Mouse (Mus musculus) heart, embryonic 12.5 days (tissue): ENCODE measurements around the gene Epor. TPM values are rescaled to one million over a fixed set of nuclear protein-coding genes. Genes with fewer than 3 reads are reported as not detected.
A peak's percentile ranks its signal among the peaks of the same experiment; 100 is the strongest.

Experiments used
- ATAC-seq: fragments of 200-750 bp; cut with Nextera tagmentation; 2 replicates; pipeline ENCODE4 v1.8.0; 2017; ENCODE audit warnings: moderate TSS enrichment, moderate library complexity; ENCODE audit not compliant: insufficient number of reproducible peaks, low FRiP score
- H3K27ac ChIP-seq: fragments of 300-500 bp; sonication (generic); 2 replicates; pipeline ENCODE4 v1.5.1; 2016; ENCODE audit warnings: mild to moderate bottlenecking, moderate library complexity; ENCODE audit not compliant: poor library complexity, severe bottlenecking
- H3K27me3 ChIP-seq: fragments of 300-500 bp; sonication (generic); replicated peaks from 2 replicates; pipeline ENCODE4 v1.6.1; 2016; ENCODE audit warnings: mild to moderate bottlenecking, moderate library complexity
- H3K36me3 ChIP-seq: fragments of 300-500 bp; sonication (generic); 2 replicates; pipeline ENCODE4 v1.6.1; 2016; ENCODE audit warnings: mild to moderate bottlenecking, moderate library complexity
- H3K4me1 ChIP-seq: fragments of 300-500 bp; sonication (generic); replicated peaks from 2 replicates; pipeline ENCODE4 v1.6.1; 2016; ENCODE audit warnings: mild to moderate bottlenecking
- H3K4me2 ChIP-seq: fragments of 300-500 bp; sonication (generic); 2 replicates; pipeline ENCODE4 v1.6.1; 2016; ENCODE audit warnings: mild to moderate bottlenecking, moderate library complexity
- H3K4me3 ChIP-seq: fragments of 300-500 bp; sonication (generic); 2 replicates; pipeline ENCODE4 v1.5.1; 2016; ENCODE audit warnings: mild to moderate bottlenecking
- H3K9ac ChIP-seq: fragments of 300-500 bp; sonication (generic); 2 replicates; pipeline ENCODE4 v1.6.1; 2016; ENCODE audit warnings: mild to moderate bottlenecking, moderate library complexity
- H3K9me3 ChIP-seq: fragments of 300-500 bp; sonication (generic); replicated peaks from 2 replicates; pipeline ENCODE4 v1.6.1; 2016; ENCODE audit warnings: mild to moderate bottlenecking, moderate library complexity
- WGBS: fragments of 180-500 bp; shearing (Covaris S2); methylation state at CpG from one replicate; pipeline ENCODE4 v1.1.7; 2016; 5-methylcytosine and 5-hydroxymethylcytosine counted together
- polyA plus RNA-seq: library from polyadenylated mRNA; unstranded; fragments of >200 nt; fragmentation: Nextera tagmentation; extraction: Ambion mirVana; gene quantifications from 2 replicates; pipeline ENCODE4 v1.2.1, GENCODE M21; 2016

Epor gene
- polyA plus RNA-seq, 1 experiment from 2014 or later: 12.0 TPM

- 83% methylated on average over 3 of the region's 3 CpGs for WGBS
- H3K36me3 ChIP-seq: no peaks in the 10 kb centered on the region; the same call in 1 of the 2 replicates
- no peak overlapping the region for H3K4me3 ChIP-seq
- no peaks in the 10 kb centered on the region for H3K27me3 ChIP-seq
- H3K27ac ChIP-seq: peak overlapping the region; percentile 6; the same call in 1 of the 2 replicates
- ATAC-seq: no peak
- H3K9ac ChIP-seq: no peak overlapping the region
- H3K9me3 ChIP-seq: no peaks in the 10 kb centered on the region
- no peak overlapping the region for H3K4me2 ChIP-seq
- peaks cover 36% of the 10 kb centered on the region for H3K4me1 ChIP-seq
Measured at GRCm38 (mm10) chr9:21925034-21925433, 38.3 kb downstream of the Epor start.

- Histone ChIP-seq H3K4me3 (no peak overlapping the region), H3K27ac (peak overlapping the region; percentile 91), H3K36me3 (no peaks in the 10 kb centered on the region; the same call in 1 of the 2 replicates), H3K4me1 (peaks cover 36% of the 10 kb centered on the region), H3K27me3 (no peaks in the 10 kb centered on the region), H3K4me2 (no peak overlapping the region), H3K9me3 (no peaks in the 10 kb centered on the region), H3K9ac (no peak overlapping the region)
- 26% methylated on average over 6 of the region's 6 CpGs for WGBS
- ATAC-seq: peak; percentile 84
Measured at GRCm38 (mm10) chr9:21924099-21924493, 39.2 kb downstream of the Epor start.

GRCm38 (mm10) chr9:21923490-21924098 lies 39.7 kb downstream of the Epor start:
- Histone ChIP-seq H3K4me2 (no peak overlapping the region), H3K9ac (no peak overlapping the region), H3K9me3 (no peaks in the 10 kb centered on the region), H3K36me3 (no peaks in the 10 kb centered on the region; the same call in 1 of the 2 replicates), H3K27ac (peak overlapping the region; percentile 91), H3K4me1 (peaks cover 36% of the 10 kb centered on the region), H3K4me3 (no peak overlapping the region), H3K27me3 (no peaks in the 10 kb centered on the region)
- no peak for ATAC-seq
- WGBS: 25% methylated on average over 3 of the region's 3 CpGs

GRCm38 (mm10) chr9:21923036-21923435 lies 40.3 kb downstream of the Epor start:
- H3K4me1 ChIP-seq: peaks cover 36% of the 10 kb centered on the region
- H3K27ac ChIP-seq: peak overlapping the region; percentile 91; the same call in 1 of the 2 replicates
- H3K9ac ChIP-seq: no peak overlapping the region
- no peaks in the 10 kb centered on the region for H3K27me3 ChIP-seq
- no peaks in the 10 kb centered on the region for H3K9me3 ChIP-seq
- no peak overlapping the region for H3K4me3 ChIP-seq
- ATAC-seq: no peak
- H3K4me2 ChIP-seq: no peak overlapping the region
- 90% methylated on average over 4 of the region's 4 CpGs for WGBS
- H3K36me3 ChIP-seq: no peaks in the 10 kb centered on the region; the same call in 1 of the 2 replicates

GRCm38 (mm10) chr9:21918692-21919384 lies 44.5 kb downstream of the Epor start:
- 0 out of 2 replicates have a peak, but pooled peaks cover 2% of the 10 kb centered on the region for H3K36me3 ChIP-seq
- peak overlapping the region; percentile 72 for H3K4me3 ChIP-seq
- 24% methylated on average over 5 of the region's 5 CpGs for WGBS

GRCm38 (mm10) chr9:21918035-21918592 lies 45.2 kb downstream of the Epor start, which contains the start of gene Rab3d:
Gene Rab3d, minus strand, starts transcription at chr9:21918192.
- WGBS: under 1% methylated on average over 36 of the region's 36 CpGs
- H3K9me3 ChIP-seq: no peaks in the 10 kb centered on the region
- H3K27me3 ChIP-seq: peaks cover 18% of the 10 kb centered on the region
- H3K27ac ChIP-seq: no peak within 1 kb of the TSS
- peak within 1 kb of the TSS; percentile 99 for H3K4me2 ChIP-seq
- H3K36me3 ChIP-seq: 0 out of 2 replicates have a peak, but pooled peaks cover 2% of the 10 kb centered on the region
- peak within 1 kb of the TSS; percentile 79 for H3K9ac ChIP-seq
- H3K4me3 ChIP-seq: peak within 1 kb of the TSS; percentile 72
- peaks cover 4% of the 10 kb centered on the region for H3K4me1 ChIP-seq
- peak; percentile 94 for ATAC-seq

More at GRCm38 (mm10) chr9:21918692-21919384, 44.5 kb downstream of the Epor start:
- H3K27ac ChIP-seq: no peak overlapping the region
- H3K27me3 ChIP-seq: peaks cover 18% of the 10 kb centered on the region
- ATAC-seq: no peak
- peaks cover 11% of the 10 kb centered on the region for H3K4me1 ChIP-seq
- no peaks in the 10 kb centered on the region for H3K9me3 ChIP-seq
- H3K4me2 ChIP-seq: peak overlapping the region; percentile 99
- no peak overlapping the region for H3K9ac ChIP-seq

GRCm38 (mm10) chr9:21917493-21918034 lies 45.7 kb downstream of the Epor start:
- peak overlapping the region; percentile 79 for H3K9ac ChIP-seq
- peak overlapping the region; percentile 72 for H3K4me3 ChIP-seq
- H3K9me3 ChIP-seq: no peaks in the 10 kb centered on the region
- no peaks in the 10 kb centered on the region; the same call in 1 of the 2 replicates for H3K4me1 ChIP-seq
- no peak overlapping the region for H3K27ac ChIP-seq
- ATAC-seq: peak; percentile 56
- 0 out of 2 replicates have a peak, but pooled peaks cover 2% of the 10 kb centered on the region for H3K36me3 ChIP-seq
- H3K27me3 ChIP-seq: peaks cover 18% of the 10 kb centered on the region
- peak overlapping the region; percentile 99 for H3K4me2 ChIP-seq
- WGBS: 2% methylated on average over 35 of the region's 35 CpGs

GRCm38 (mm10) chr9:21916851-21917492 lies 46.3 kb downstream of the Epor start:
- Histone ChIP-seq H3K36me3 (0 out of 2 replicates have a peak, but pooled peaks cover 2% of the 10 kb centered on the region), H3K4me2 (peak overlapping the region; percentile 99), H3K4me3 (peak overlapping the region; percentile 72), H3K9me3 (no peaks in the 10 kb centered on the region), H3K9ac (peak overlapping the region; percentile 79; the same call in 1 of the 2 replicates), H3K27me3 (peaks cover 18% of the 10 kb centered on the region), H3K4me1 (no peaks in the 10 kb centered on the region; the same call in 1 of the 2 replicates), H3K27ac (no peak overlapping the region)
- WGBS: 63% methylated on average over 3 of the region's 3 CpGs
- no peak for ATAC-seq

GRCm38 (mm10) chr9:21909474-21910223 lies 53.7 kb downstream of the Epor start:
- H3K36me3 ChIP-seq: 0 out of 2 replicates have a peak, but pooled peaks cover 2% of the 10 kb centered on the region
- 72% methylated on average over 10 of the region's 10 CpGs for WGBS
- ATAC-seq: no peak
- H3K4me3 ChIP-seq: no peak overlapping the region
- peaks cover 15% of the 10 kb centered on the region; the same call in 1 of the 2 replicates for H3K27me3 ChIP-seq
- no peak overlapping the region for H3K27ac ChIP-seq
- no peak overlapping the region for H3K4me2 ChIP-seq
- no peaks in the 10 kb centered on the region for H3K4me1 ChIP-seq
- no peak overlapping the region for H3K9ac ChIP-seq
- peaks cover 8% of the 10 kb centered on the region; the same call in 1 of the 2 replicates for H3K9me3 ChIP-seq
